Mouse (Mus musculus) lung, embryonic 14.5 days (tissue): ENCODE measurements around the gene Gm47841. TPM values are rescaled to one million over a fixed set of nuclear protein-coding genes. Genes with fewer than 3 reads are reported as not detected.

Experiments
- ATAC-seq: fragments of 200-750 bp; cut with Nextera tagmentation; 2 replicates; pipeline ENCODE4 v1.8.0; 2017; ENCODE audit warnings: mild to moderate bottlenecking, moderate TSS enrichment, moderate library complexity; ENCODE audit not compliant: insufficient read depth
- DNase-seq: peaks from one replicate; pipeline ENCODE4 v3.0.0-alpha.2; 2015
- H3K27ac ChIP-seq: fragments of 300-500 bp; sonication (generic); 2 replicates; pipeline ENCODE4 v1.5.1; 2014; ENCODE audit warnings: low read depth, mild to moderate bottlenecking, moderate library complexity
- H3K27me3 ChIP-seq: fragments of 300-500 bp; sonication (generic); 2 replicates; pipeline ENCODE4 v1.6.1; 2014; ENCODE audit warnings: low read length, control low read depth; ENCODE audit not compliant: insufficient read depth
- H3K36me3 ChIP-seq: fragments of 300-500 bp; sonication (generic); 2 replicates; pipeline ENCODE4 v1.6.1; 2014; ENCODE audit warnings: control low read depth; ENCODE audit not compliant: insufficient read depth
- H3K4me1 ChIP-seq: fragments of 300-500 bp; sonication (generic); 2 replicates; pipeline ENCODE4 v1.6.1; 2014; ENCODE audit warnings: antibody characterized with exemption, control low read depth; ENCODE audit not compliant: insufficient read depth
- H3K4me2 ChIP-seq: fragments of 300-500 bp; sonication (generic); 2 replicates; pipeline ENCODE4 v1.6.1; 2014; ENCODE audit warnings: mild to moderate bottlenecking
- H3K4me3 ChIP-seq: fragments of 300-500 bp; sonication (generic); 2 replicates; pipeline ENCODE4 v1.5.1; 2014; ENCODE audit warnings: low read depth, low read length
- H3K9ac ChIP-seq: fragments of 300-500 bp; sonication (generic); 2 replicates; pipeline ENCODE4 v1.6.1; 2014
- H3K9me3 ChIP-seq: fragments of 300-500 bp; sonication (generic); 2 replicates; pipeline ENCODE4 v1.6.1; 2016; ENCODE audit warnings: low read depth, low read length, control low read depth
- CTCF ChIP-seq: IDR thresholded peaks from 2 replicates; pipeline ENCODE4 v1.5.1; 2016; ENCODE audit warnings: antibody characterized with exemption, low read depth
- WGBS: fragments of 180-500 bp; shearing (Covaris S2); extraction: QIAGEN DNeasy Blood & Tissue Kit; methylation state at CpG from one replicate; pipeline ENCODE4 v1.1.7; 2014; 5-methylcytosine and 5-hydroxymethylcytosine counted together
- polyA plus RNA-seq: library from polyadenylated mRNA; unstranded; fragments of >200 nt; fragmentation: Nextera tagmentation; extraction: Ambion mirVana; gene quantifications from 2 replicates; pipeline ENCODE4 v1.2.1, GENCODE M21; 2014

The Gm47841 gene
- polyA plus RNA-seq, 1 experiment from 2014 or later: not detected

DNA sequence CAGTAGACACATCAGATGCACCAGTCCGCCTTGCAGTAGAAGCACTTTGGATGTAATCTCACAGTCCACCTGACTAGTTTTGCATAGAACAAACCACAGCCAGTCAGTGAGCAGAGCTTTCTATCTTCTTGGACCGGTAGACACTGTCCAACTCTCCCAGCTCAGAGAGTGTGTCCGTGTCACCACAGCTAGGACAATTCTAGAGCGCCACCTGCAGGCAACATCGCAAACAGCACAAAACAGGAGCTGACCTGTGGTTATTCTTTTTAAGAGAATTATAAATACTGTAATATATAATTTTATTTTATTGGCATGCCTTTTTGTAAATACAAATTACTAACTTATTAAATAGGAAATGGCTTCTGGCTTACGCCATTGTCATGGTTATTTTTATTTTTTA is 4.6 kb downstream of the Gm47841 start:
- Histone ChIP-seq H3K36me3 (no peaks in the 10 kb centered on the region), H3K9me3 (no peaks in the 10 kb centered on the region), H3K4me3 (no peak overlapping the region), H3K4me1 (no peaks in the 10 kb centered on the region; the same call in 1 of the 2 replicates), H3K9ac (no peak overlapping the region), H3K4me2 (no peak overlapping the region), H3K27me3 (peaks cover 82% of the 10 kb centered on the region), H3K27ac (no peak overlapping the region)
- 24% methylated on average over 6 of the region's 6 CpGs for WGBS
- DNase-seq (peak; percentile 88), ATAC-seq (no peak)
- TF ChIP-seq CTCF: peak; percentile 82

DNA sequence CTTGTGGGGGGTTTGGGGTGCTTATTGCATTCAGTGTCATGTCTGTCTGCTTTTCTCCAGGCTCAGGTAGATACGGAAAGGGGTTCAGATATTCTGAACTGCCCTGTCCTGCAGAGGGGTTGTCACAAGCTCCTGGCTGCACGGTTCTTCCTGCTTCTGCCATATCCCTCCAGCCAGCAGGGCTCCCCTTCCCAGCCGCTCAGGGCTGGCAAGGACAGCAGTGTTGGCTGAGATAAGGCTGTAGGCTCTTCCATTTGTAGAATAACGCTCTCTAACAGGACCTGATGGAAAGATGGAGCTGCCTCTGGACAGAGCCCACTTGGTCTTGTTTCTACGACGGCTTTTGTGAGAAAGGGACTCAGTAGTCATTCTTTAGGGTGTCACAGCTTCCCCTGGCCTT is 5.2 kb downstream of the Gm47841 start:
- 51% methylated on average over 6 of the region's 6 CpGs for WGBS
- H3K4me1 ChIP-seq: no peaks in the 10 kb centered on the region; the same call in 1 of the 2 replicates

DNA sequence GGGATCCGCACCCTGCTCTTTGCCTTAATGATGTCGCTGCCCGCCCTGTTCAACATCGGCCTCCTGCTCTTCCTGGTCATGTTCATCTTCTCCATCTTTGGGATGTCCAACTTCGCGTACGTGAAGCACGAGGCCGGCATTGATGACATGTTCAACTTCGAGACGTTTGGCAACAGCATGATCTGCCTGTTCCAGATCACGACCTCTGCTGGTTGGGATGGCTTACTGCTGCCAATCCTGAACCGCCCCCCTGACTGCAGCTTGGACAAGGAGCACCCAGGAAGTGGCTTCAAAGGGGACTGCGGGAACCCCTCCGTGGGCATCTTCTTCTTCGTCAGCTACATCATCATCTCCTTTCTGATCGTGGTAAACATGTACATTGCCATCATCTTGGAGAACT is 7.5 kb downstream of the Gm47841 start:
- H3K9ac ChIP-seq: no peak overlapping the region
- H3K4me3 ChIP-seq: no peak overlapping the region
- peak; percentile 61 for TF ChIP-seq CTCF
- 45% methylated on average over 17 of the region's 17 CpGs for WGBS
- no peaks in the 10 kb centered on the region for H3K9me3 ChIP-seq
- peaks cover 52% of the 10 kb centered on the region for H3K27me3 ChIP-seq
- no peak for ATAC-seq
- DNase-seq: peak; percentile 39
- no peak overlapping the region for H3K4me2 ChIP-seq
- H3K27ac ChIP-seq: no peak overlapping the region
- no peaks in the 10 kb centered on the region for H3K36me3 ChIP-seq
- H3K4me1 ChIP-seq: no peaks in the 10 kb centered on the region

More for the DNA sequence above, 5.2 kb downstream of the Gm47841 start:
- H3K27ac ChIP-seq: no peak overlapping the region
- DNase-seq: no peak
- H3K9me3 ChIP-seq: no peaks in the 10 kb centered on the region
- H3K9ac ChIP-seq: no peak overlapping the region
- H3K4me2 ChIP-seq: no peak overlapping the region
- H3K4me3 ChIP-seq: no peak overlapping the region
- peaks cover 75% of the 10 kb centered on the region for H3K27me3 ChIP-seq
- TF ChIP-seq CTCF: no peak
- no peaks in the 10 kb centered on the region for H3K36me3 ChIP-seq
- ATAC-seq: no peak

DNA sequence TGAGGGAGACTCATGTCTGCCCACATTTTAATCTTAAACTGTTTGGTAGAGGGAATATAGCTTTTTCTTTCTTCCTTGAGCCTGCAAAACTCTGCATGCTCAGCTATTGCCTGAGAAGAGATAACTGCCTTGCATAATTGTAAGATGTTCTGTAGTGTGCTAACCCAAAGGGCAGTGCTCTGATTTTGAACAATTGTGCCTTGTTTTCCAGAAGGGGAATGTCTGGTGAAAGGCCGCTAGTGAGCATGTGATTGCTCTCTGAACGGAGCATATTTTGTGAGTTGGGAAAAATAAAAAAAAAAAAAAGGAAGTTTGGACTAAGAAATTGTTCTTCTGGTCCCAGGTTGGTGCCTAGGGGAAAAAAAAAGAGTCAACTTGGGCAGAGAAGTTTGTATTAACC is 18.2 kb downstream of the Gm47841 start:
- Histone ChIP-seq H3K27me3 (no peaks in the 10 kb centered on the region), H3K4me2 (no peak overlapping the region), H3K9ac (no peak overlapping the region), H3K4me3 (no peak overlapping the region), H3K36me3 (no peaks in the 10 kb centered on the region), H3K27ac (no peak overlapping the region), H3K4me1 (no peaks in the 10 kb centered on the region), H3K9me3 (no peaks in the 10 kb centered on the region)
- no peak for ATAC-seq
- no peak for DNase-seq
- 66% methylated on average over 2 of the region's 2 CpGs for WGBS
- no peak for TF ChIP-seq CTCF

DNA sequence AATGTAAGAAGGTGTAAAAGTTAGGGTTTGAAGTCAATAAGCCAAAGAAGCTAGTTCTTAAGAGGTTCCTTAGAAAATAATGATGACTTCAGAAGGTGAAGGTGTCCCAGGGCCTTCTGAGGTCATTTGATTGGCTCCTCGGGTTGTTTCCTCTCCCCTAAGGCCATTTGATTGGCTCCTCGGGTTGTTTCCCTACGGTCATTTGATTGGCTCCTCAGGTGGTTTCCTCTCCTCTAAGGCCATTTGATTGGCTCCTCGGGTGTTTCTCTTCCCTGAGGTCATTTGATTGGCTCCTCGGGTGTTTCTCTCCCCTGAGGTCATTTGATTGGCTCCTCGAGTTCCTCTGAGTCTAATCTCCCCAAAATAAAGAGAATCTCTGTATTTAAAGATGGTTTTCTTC is 35.8 kb downstream of the Gm47841 start:
- ATAC-seq: no peak
- Histone ChIP-seq H3K4me3 (no peak overlapping the region), H3K27me3 (0 out of 2 replicates have a peak, but pooled peaks cover 4% of the 10 kb centered on the region), H3K4me1 (0 out of 2 replicates have a peak, but pooled peaks cover 3% of the 10 kb centered on the region), H3K9ac (no peak overlapping the region), H3K4me2 (no peak overlapping the region), H3K9me3 (no peaks in the 10 kb centered on the region), H3K27ac (no peak overlapping the region), H3K36me3 (no peaks in the 10 kb centered on the region)
- WGBS: 68% methylated on average over 6 of the region's 6 CpGs
- DNase-seq: no peak
- no peak for TF ChIP-seq CTCF

DNA sequence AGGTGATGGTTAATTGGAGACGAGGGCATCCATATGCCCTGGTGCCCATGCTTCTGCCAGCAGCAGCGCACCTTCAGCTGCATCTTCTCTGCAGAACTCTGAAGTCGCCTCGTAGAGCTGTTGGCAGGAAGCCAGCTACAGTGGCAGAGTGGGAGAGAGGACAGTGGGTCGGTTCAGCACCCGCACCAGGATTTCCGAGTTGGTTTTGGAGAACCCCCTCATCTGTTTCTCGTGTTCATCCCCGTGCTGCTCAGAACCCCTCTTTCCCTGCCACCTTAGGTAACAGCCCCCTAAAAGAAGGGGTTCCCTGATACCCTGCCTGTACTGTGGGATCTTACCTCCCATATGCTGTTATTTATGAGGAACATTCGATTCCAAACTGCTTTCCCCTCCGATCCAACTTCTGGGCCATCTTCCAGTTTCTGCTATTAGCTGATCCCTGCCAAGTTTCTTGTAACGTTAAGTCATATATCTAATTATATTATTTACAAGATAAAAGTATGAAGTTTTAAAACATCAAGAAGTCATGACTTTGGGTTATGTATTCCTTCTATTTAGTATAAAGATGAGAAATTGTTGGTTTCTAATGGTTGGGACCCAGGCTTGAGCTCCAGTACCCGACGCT is 38.7 kb downstream of the Gm47841 start:
- 0 out of 2 replicates have a peak, but pooled peaks cover 4% of the 10 kb centered on the region for H3K27me3 ChIP-seq
- no peak overlapping the region for H3K27ac ChIP-seq
- H3K36me3 ChIP-seq: no peaks in the 10 kb centered on the region
- WGBS: 51% methylated on average over 14 of the region's 14 CpGs
- H3K9ac ChIP-seq: no peak overlapping the region
- H3K4me2 ChIP-seq: peak overlapping the region; percentile 24; the same call in 1 of the 2 replicates
- H3K4me3 ChIP-seq: no peak overlapping the region
- TF ChIP-seq CTCF: no peak
- 0 out of 2 replicates have a peak, but pooled peaks cover 3% of the 10 kb centered on the region for H3K4me1 ChIP-seq
- no peaks in the 10 kb centered on the region for H3K9me3 ChIP-seq
- ATAC-seq: no peak
- DNase-seq: peak; percentile 78

DNA sequence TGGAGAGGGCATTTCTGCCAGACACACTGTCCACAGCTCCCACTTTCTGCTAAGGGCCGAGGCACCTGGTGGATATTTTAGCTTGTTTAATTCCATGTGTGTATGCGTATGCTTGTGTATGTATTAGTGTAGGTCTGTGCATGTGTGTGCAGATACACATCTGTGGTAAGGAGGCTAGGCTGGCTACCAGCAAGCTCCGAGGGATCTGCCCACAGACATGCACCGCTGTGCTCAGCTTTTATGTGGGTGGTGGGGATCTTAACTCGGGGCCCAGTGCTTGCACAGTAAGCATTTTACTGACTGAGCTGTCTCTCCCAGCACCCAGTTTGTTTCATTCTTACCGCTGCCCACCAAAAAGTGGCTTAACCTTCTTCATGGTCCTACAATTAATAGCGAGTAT is 40.0 kb downstream of the Gm47841 start:
- no peak overlapping the region for H3K9ac ChIP-seq
- H3K27ac ChIP-seq: no peak overlapping the region
- H3K4me3 ChIP-seq: no peak overlapping the region
- no peaks in the 10 kb centered on the region for H3K9me3 ChIP-seq
- DNase-seq: no peak
- peak overlapping the region; percentile 60 for H3K4me2 ChIP-seq
- 67% methylated on average over 7 of the region's 7 CpGs for WGBS
- H3K36me3 ChIP-seq: no peaks in the 10 kb centered on the region
- 0 out of 2 replicates have a peak, but pooled peaks cover 3% of the 10 kb centered on the region for H3K4me1 ChIP-seq
- 0 out of 2 replicates have a peak, but pooled peaks cover 4% of the 10 kb centered on the region for H3K27me3 ChIP-seq
- TF ChIP-seq CTCF: no peak
- no peak for ATAC-seq
